Mouse (Mus musculus): ENCODE measurements around the gene Nfatc2. TPM values are rescaled to one million over a fixed set of nuclear protein-coding genes. Genes with fewer than 3 reads are reported as not detected.

The Nfatc2 gene
- total and polyA plus RNA-seq, 3 experiments = not detected

DNA sequence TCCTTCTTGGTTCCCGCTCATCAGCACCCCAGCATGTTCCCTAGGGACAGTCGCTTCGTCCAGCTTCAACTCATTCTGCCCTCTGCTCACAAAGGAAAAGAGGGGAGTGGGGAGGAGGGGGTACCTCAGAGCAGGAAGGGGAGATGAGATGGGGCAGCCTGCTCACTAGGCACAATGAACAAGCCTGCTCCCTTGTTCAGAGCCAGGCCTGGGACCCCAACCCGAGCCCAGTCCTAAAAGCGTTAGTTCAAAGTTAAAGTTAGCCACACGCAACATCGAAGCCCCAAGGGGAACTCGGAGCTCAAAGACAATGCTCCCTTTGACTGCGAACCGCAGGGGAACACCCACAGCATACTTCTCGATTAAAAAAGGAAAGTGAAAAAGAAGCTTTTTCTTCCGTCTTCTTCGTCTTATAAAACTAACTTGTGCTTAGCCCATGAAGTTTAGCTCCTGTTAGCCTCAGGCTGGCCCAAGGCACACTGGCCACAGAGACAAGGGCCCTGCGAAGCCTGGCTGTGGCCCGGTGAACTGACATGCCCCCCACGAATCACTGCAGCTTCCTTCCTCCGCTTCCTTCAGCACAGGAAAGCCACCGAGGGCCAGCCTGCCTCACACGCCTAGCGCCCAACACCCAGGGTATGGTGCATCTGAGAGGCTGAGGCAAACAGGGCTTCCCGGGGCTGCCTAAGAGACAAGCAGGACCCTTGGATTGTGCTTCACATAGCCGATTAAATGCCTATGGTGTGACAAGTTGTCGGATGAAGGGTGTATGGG is 45.4 kb downstream of the Nfatc2 start:
- Histone ChIP-seq H3K4me3 (ENCODE audit: control insufficient read depth in 1 of 2, insufficient read depth in 1 of 2, low read depth in 2 of 2, low read length in 2 of 2) (no peak overlapping the region), H3K27ac (ENCODE audit: control insufficient read depth, low read depth, low read length) (no peak overlapping the region), H3K9me3 (replicated peaks; ENCODE audit: insufficient read depth, low read length) (no peaks in the 10 kb centered on the region), H3K4me1 (ENCODE audit: control insufficient read depth in 1 of 2, insufficient read depth in 2 of 2, low read length in 2 of 2) (no peaks in the 10 kb centered on the region), H3K79me2 (ENCODE audit: control insufficient read depth, insufficient read depth, low read length, poor library complexity) (no peaks in the 10 kb centered on the region), H3K27me3 (ENCODE audit: control insufficient read depth in 1 of 2, insufficient read depth in 2 of 2, low read length in 2 of 2) (no peaks in the 10 kb centered on the region), H3K36me3 (ENCODE audit: control insufficient read depth in 1 of 2, insufficient read depth in 2 of 2, low read length in 2 of 2) (no peaks in the 10 kb centered on the region), H3K9ac (ENCODE audit: control insufficient read depth, low read depth, low read length, poor library complexity, severe bottlenecking) (no peak overlapping the region)
- no peak for TF ChIP-seq MEF2A (IDR thresholded peaks at IDR 0.05; ENCODE audit: extremely low read depth, insufficient replicate concordance, low read depth, low read length, poor library complexity, severe bottlenecking)
- no peak for TF ChIP-seq JUND (IDR thresholded peaks at IDR 0.05; ENCODE audit: low read depth, low read length)
- TF ChIP-seq MXI1 (IDR thresholded peaks at IDR 0.05; ENCODE audit: low read depth, low read length) = no peak
- TF ChIP-seq KAT2A (conservative IDR thresholded peaks at IDR 0.05; ENCODE audit: low read depth, low read length) = no peak
- TF ChIP-seq POLR2AphosphoS5 (IDR thresholded peaks at IDR 0.05; ENCODE audit: borderline replicate concordance, low read depth, low read length) = no peak
- TF ChIP-seq TBP (IDR thresholded peaks at IDR 0.05; ENCODE audit: low read depth, low read length) = no peak
- TF ChIP-seq RAD21 (IDR thresholded peaks at IDR 0.05; ENCODE audit: low read depth, low read length) = no peak
- DNase-seq (ENCODE audit: low read depth, low spot score) = no peak

DNA sequence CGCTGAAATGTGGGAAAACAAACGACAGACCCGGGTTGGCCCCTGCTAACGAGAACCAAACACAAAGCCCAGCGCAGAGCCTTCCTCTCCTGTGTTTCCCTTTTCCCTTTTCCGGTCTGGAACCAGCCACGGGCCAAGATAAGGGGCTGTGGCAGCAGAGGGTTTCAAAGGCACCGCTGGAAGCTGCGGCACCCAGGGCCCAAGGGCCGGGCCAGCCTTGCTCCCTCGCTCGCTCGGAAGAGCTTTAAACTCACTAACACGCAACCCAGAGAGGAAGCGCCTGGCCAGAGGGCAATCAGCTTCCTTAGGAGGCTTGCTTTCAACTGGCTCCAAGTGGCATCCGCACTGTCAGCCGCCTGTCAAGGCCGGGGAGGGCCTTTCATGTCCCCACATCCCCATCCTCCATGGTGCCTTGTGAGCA is 47.9 kb downstream of the Nfatc2 start:
- H3K27ac ChIP-seq (ENCODE audit: control insufficient read depth, low read depth, low read length) = no peak overlapping the region
- no peak overlapping the region for H3K9ac ChIP-seq (ENCODE audit: control insufficient read depth, low read depth, low read length, poor library complexity, severe bottlenecking)
- no peaks in the 10 kb centered on the region for H3K27me3 ChIP-seq (ENCODE audit: control insufficient read depth in 1 of 2, insufficient read depth in 2 of 2, low read length in 2 of 2)
- no peaks in the 10 kb centered on the region for H3K36me3 ChIP-seq (ENCODE audit: control insufficient read depth in 1 of 2, insufficient read depth in 2 of 2, low read length in 2 of 2)
- no peaks in the 10 kb centered on the region for H3K79me2 ChIP-seq (ENCODE audit: control insufficient read depth, insufficient read depth, low read length, poor library complexity)
- no peak for DNase-seq (ENCODE audit: low read depth, low spot score)
- no peaks in the 10 kb centered on the region for H3K9me3 ChIP-seq (replicated peaks; ENCODE audit: insufficient read depth, low read length)
- H3K4me1 ChIP-seq (ENCODE audit: control insufficient read depth in 1 of 2, insufficient read depth in 2 of 2, low read length in 2 of 2) = no peaks in the 10 kb centered on the region
- no peak for TF ChIP-seq MAX (IDR thresholded peaks at IDR 0.05; ENCODE audit: low read length)
- TF ChIP-seq UBTF (IDR thresholded peaks at IDR 0.05; ENCODE audit: borderline replicate concordance, insufficient read depth, low read depth, low read length) = no peak
- TF ChIP-seq NELFE (IDR thresholded peaks at IDR 0.05; ENCODE audit: low read depth, low read length) = no peak
- no peak for TF ChIP-seq POLR2A (IDR thresholded peaks at IDR 0.05; ENCODE audit: control insufficient read depth in 1 of 2, insufficient read depth in 1 of 2, low read depth in 1 of 2, low read length in 2 of 2, poor library complexity in 1 of 2)
- no peak for TF ChIP-seq CHD1 (IDR thresholded peaks at IDR 0.05; ENCODE audit: low read depth, low read length)
- no peak for TF ChIP-seq SIN3A (IDR thresholded peaks at IDR 0.05; ENCODE audit: low read length)
- TF ChIP-seq MYB (IDR thresholded peaks at IDR 0.05; ENCODE audit: low read depth, low read length) = no peak
- no peak for TF ChIP-seq NRF1 (IDR thresholded peaks at IDR 0.05; ENCODE audit: insufficient read depth, low read depth, low read length, poor library complexity, severe bottlenecking)
- TF ChIP-seq RAD21 (IDR thresholded peaks at IDR 0.05; ENCODE audit: low read depth, low read length) = no peak
- no peak for TF ChIP-seq ZKSCAN1 (IDR thresholded peaks at IDR 0.05; ENCODE audit: low read depth, low read length)
- TF ChIP-seq MAZ (IDR thresholded peaks at IDR 0.05; ENCODE audit: low read depth, low read length) = no peak
- TF ChIP-seq MAFK (IDR thresholded peaks at IDR 0.05; ENCODE audit: borderline replicate concordance, low read depth, low read length) = no peak
- no peak for TF ChIP-seq E2F4 (IDR thresholded peaks at IDR 0.05; ENCODE audit: borderline replicate concordance, low read depth, low read length)
- no peak overlapping the region for H3K4me3 ChIP-seq (ENCODE audit: control insufficient read depth in 1 of 2, insufficient read depth in 1 of 2, low read depth in 2 of 2, low read length in 2 of 2)

Measured in MEL (cell line).